32 mouse cellular contexts compared by ENCODE assay signal in genomic region chr7:107547872-107548271, GRCm38 (mm10). TPM values are rescaled to one million over a fixed set of nuclear protein-coding genes. Genes with fewer than 3 reads are reported as not detected.
"Had no signal": no experiment of that assay in that cellular context is flagged by ENCODE, and none has a peak within 500 bp of the region (broad histone marks: within the 10 kb centered on the region; RNA-seq: fewer than 3 reads in every experiment).

No protein-coding gene starts in this region.

- ATAC-seq: hindbrain, embryonic 16.5 days; inflammation-experienced regulatory T-cells, adult 6 months had no signal

- H3K9me3 ChIP-seq: heart, embryonic 12.5 days; heart, embryonic 13.5 days; heart, embryonic 15.5 days; hindbrain, embryonic 10.5 days; hindbrain, embryonic 12.5 days; hindbrain, embryonic 13.5 days; hindbrain, embryonic 15.5 days; kidney, embryonic 15.5 days had no signal

- H3K4me2 ChIP-seq: heart, embryonic 11.5 days; heart, embryonic 12.5 days; heart, embryonic 13.5 days; heart, embryonic 15.5 days; hindbrain, embryonic 12.5 days; hindbrain, embryonic 13.5 days; hindbrain, embryonic 14.5 days; hindbrain, embryonic 15.5 days; kidney, embryonic 15.5 days had no signal

- H3K4me1 ChIP-seq: heart, embryonic 12.5 days; heart, embryonic 13.5 days; heart, embryonic 15.5 days; hindbrain, embryonic 10.5 days; hindbrain, embryonic 12.5 days; hindbrain, embryonic 13.5 days; hindbrain, embryonic 15.5 days; kidney, embryonic 15.5 days had no signal

- H3K9ac ChIP-seq: heart, embryonic 12.5 days; heart, embryonic 13.5 days; heart, embryonic 15.5 days; hindbrain, embryonic 12.5 days; hindbrain, embryonic 13.5 days; hindbrain, embryonic 14.5 days; hindbrain, embryonic 15.5 days; kidney, embryonic 15.5 days had no signal

- H3K27me3 ChIP-seq: heart, embryonic 12.5 days; heart, embryonic 13.5 days; heart, embryonic 15.5 days; hindbrain, embryonic 12.5 days; hindbrain, embryonic 13.5 days; hindbrain, embryonic 15.5 days; kidney, embryonic 15.5 days had no signal

- H3K36me3 ChIP-seq: heart, embryonic 12.5 days; heart, embryonic 13.5 days; heart, embryonic 15.5 days; hindbrain, embryonic 10.5 days; hindbrain, embryonic 12.5 days; hindbrain, embryonic 13.5 days; hindbrain, embryonic 15.5 days; kidney, embryonic 15.5 days had no signal

- DNase-seq: heart, adult 2 months; heart, postnatal 10 days; heart, postnatal 14 days; heart, postnatal 36 days; heart, postnatal 4 days; kidney, adult 11 months; kidney, adult 18-20 months; kidney, adult 2 months; kidney, adult 8-10 months; kidney, postnatal 10 days; kidney, postnatal 14 days; kidney, postnatal 25 days; kidney, postnatal 36 days; kidney, postnatal 4 days; layer of hippocampus, adult 9-11 months; layer of hippocampus, postnatal 36 days had no signal

- H3K4me3 ChIP-seq: heart, adult 2 months; heart, embryonic 12.5 days; heart, embryonic 13.5 days; heart, embryonic 15.5 days; hindbrain, embryonic 10.5 days; hindbrain, embryonic 12.5 days; hindbrain, embryonic 13.5 days; hindbrain, embryonic 15.5 days; kidney, embryonic 15.5 days; layer of hippocampus, adult 2 months; left cerebral cortex, adult 2 months had no signal

- H3K27ac ChIP-seq: heart, adult 2 months; heart, embryonic 13.5 days; heart, embryonic 15.5 days; hindbrain, embryonic 10.5 days; hindbrain, embryonic 12.5 days; hindbrain, embryonic 13.5 days; hindbrain, embryonic 14.5 days; hindbrain, embryonic 15.5 days; kidney, embryonic 15.5 days; kidney, postnatal 0 days; layer of hippocampus, adult 2 months; left cerebral cortex, adult 2 months had no signal

RNA-seq across cellular contexts. Expression of gene Olfml1, which starts 19.4 kb away (rescaled TPM):
- total RNA-seq: hematopoietic stem cell, adult 5-6 weeks had no signal
- polyA plus RNA-seq: inflammation-experienced regulatory T-cells, adult 6 months had no signal
